Mouse (Mus musculus) embryonic facial prominence, embryonic 11.5 days (tissue): ENCODE data around the gene Fiz1. TPM values are rescaled to one million over a fixed set of nuclear protein-coding genes. Genes with fewer than 3 reads are reported as not detected.

Experiments
- ATAC-seq: fragments of 200-750 bp; cut with Nextera tagmentation; replicated peaks from 2 replicates; pipeline ENCODE4 v1.8.0; 2017; ENCODE audit warnings: low read depth; ENCODE audit not compliant: insufficient number of reproducible peaks, low FRiP score, low TSS enrichment
- DNase-seq: peaks from one replicate; pipeline ENCODE4 v3.0.0-alpha.2; 2015; ENCODE audit warnings: low spot score
- H3K27ac ChIP-seq: fragments of 300-500 bp; sonication (generic); replicated peaks from 2 replicates; pipeline ENCODE4 v1.5.1; 2014; ENCODE audit warnings: mild to moderate bottlenecking, low read depth, low read length, control low read depth
- H3K27me3 ChIP-seq: fragments of 300-500 bp; sonication (generic); 2 replicates; pipeline ENCODE4 v1.6.1; 2014; ENCODE audit warnings: mild to moderate bottlenecking, low read length, moderate library complexity, mixed read lengths; ENCODE audit not compliant: control insufficient read depth, insufficient read depth
- H3K36me3 ChIP-seq: fragments of 300-500 bp; sonication (generic); replicated peaks from 2 replicates; pipeline ENCODE4 v1.6.1; 2014; ENCODE audit warnings: low read depth, mild to moderate bottlenecking, low read length, moderate library complexity, mixed read lengths; ENCODE audit not compliant: control insufficient read depth, insufficient read depth
- H3K4me1 ChIP-seq: fragments of 300-500 bp; sonication (generic); 2 replicates; pipeline ENCODE4 v1.6.1; 2014; ENCODE audit warnings: low read length, mixed read lengths; ENCODE audit not compliant: control insufficient read depth, insufficient read depth
- H3K4me2 ChIP-seq: fragments of 300-500 bp; sonication (generic); 2 replicates; pipeline ENCODE4 v1.6.1; 2014; ENCODE audit warnings: low read depth, mild to moderate bottlenecking, control low read depth, low read length, moderate library complexity
- H3K4me3 ChIP-seq: fragments of 300-500 bp; sonication (generic); 2 replicates; pipeline ENCODE4 v1.5.1; 2014; ENCODE audit warnings: low read depth, low read length, control low read depth
- H3K9ac ChIP-seq: fragments of 300-500 bp; sonication (generic); replicated peaks from 2 replicates; pipeline ENCODE4 v1.6.1; 2014; ENCODE audit warnings: mild to moderate bottlenecking, control low read depth, low read length
- H3K9me3 ChIP-seq: fragments of 300-500 bp; sonication (generic); replicated peaks from 2 replicates; pipeline ENCODE4 v1.6.1; 2016; ENCODE audit warnings: mild to moderate bottlenecking, low read length, inconsistent platforms, mixed read lengths; ENCODE audit not compliant: control insufficient read depth
- WGBS: fragments of 180-500 bp; shearing (Covaris S2); extraction: QIAGEN DNeasy Blood & Tissue Kit; methylation state at CpG from one replicate; pipeline ENCODE4 v1.1.7; 2014; 5-methylcytosine and 5-hydroxymethylcytosine counted together
- polyA plus RNA-seq: library from polyadenylated mRNA; unstranded; fragments of >200 nt; fragmentation: Nextera tagmentation; extraction: Ambion mirVana; gene quantifications from 2 replicates; pipeline ENCODE4 v1.2.1, GENCODE M21; 2014

Gene Fiz1
- polyA plus RNA-seq, 1 experiment from 2014 or later: 43.0 TPM

DNA sequence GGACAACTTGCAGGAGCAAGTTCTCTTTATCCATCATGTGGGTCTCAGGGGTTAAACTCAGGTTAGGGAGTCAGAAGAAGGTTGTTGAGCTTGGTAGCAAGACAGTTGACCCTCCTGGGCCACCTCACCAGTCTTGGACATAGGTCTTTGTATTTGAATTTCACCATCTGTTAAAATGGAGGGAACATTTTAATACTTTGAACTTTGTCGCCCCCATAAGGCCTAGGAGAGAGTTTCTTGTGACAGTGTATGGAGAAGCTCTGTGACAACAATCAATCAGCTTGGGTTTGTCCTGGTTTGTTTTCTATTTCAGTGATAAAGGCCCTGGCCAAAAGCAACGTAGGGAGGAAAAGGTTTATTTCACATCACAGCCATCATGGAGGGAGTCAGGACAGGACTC, 32.8 kb upstream of the Fiz1 start:
- 31% methylated on average over 2 of the region's 2 CpGs for WGBS

DNA sequence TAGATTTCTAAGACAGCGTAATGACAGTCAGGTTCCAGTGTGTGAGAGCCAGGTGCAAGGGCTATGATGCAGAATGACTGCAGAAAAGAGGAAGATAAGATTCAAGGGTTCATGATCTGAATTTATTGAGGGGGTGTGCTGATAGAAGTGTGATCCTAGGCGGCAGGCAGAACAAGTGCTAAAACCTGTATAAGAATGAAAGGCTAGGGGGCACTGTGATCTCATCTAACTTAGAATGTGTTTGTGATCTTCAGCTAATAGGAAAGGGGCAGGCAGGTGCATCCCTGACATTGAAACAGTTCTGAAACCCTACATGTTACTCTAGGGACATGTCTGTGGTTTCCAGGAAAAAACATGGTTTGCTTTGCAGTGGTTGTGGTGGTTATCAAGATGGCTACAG, 31.6 kb upstream of the Fiz1 start:
- H3K9me3 ChIP-seq: no peaks in the 10 kb centered on the region
- no peak overlapping the region for H3K4me3 ChIP-seq
- no peaks in the 10 kb centered on the region for H3K4me1 ChIP-seq
- H3K4me2 ChIP-seq: no peak overlapping the region
- 66% methylated on average over 2 of the region's 2 CpGs for WGBS
- no peak overlapping the region for H3K27ac ChIP-seq
- H3K9ac ChIP-seq: no peak overlapping the region
- ATAC-seq (no peak), DNase-seq (no peak)
- H3K36me3 ChIP-seq: no peaks in the 10 kb centered on the region
- no peaks in the 10 kb centered on the region for H3K27me3 ChIP-seq

More for the DNA sequence above, 32.8 kb upstream of the Fiz1 start:
- Histone ChIP-seq H3K27me3 (peaks cover 3% of the 10 kb centered on the region), H3K27ac (no peak overlapping the region), H3K9ac (no peak overlapping the region), H3K4me1 (no peaks in the 10 kb centered on the region), H3K4me3 (no peak overlapping the region), H3K4me2 (no peak overlapping the region), H3K9me3 (no peaks in the 10 kb centered on the region), H3K36me3 (no peaks in the 10 kb centered on the region)
- no peak for ATAC-seq
- peak; percentile 30 for DNase-seq

DNA sequence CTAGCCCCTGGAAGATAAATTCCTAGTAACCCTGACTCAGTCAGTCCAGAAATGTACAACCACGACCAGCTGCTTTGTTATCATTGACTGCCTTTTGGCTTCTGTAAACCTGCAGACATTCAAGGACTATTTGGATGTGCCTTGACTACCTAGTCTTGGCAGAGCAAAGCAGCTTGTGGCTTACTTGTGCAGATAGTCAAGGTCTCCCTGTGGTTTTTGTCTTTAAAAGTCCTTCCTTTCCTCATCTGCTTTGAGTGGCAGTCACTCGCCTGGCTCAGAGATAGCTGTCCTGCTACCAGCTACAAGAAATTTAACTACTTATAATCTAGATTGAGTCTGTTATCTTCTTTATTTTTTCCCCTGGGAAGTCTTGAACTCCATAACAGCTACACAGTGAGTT, 30.5 kb upstream of the Fiz1 start:
- no peaks in the 10 kb centered on the region for H3K27me3 ChIP-seq
- no peak for ATAC-seq
- no peak for DNase-seq
- no peak overlapping the region for H3K4me3 ChIP-seq
- no peak overlapping the region for H3K27ac ChIP-seq
- no peak overlapping the region for H3K4me2 ChIP-seq
- H3K4me1 ChIP-seq: no peaks in the 10 kb centered on the region
- H3K36me3 ChIP-seq: no peaks in the 10 kb centered on the region
- whole genome bisulfite sequencing: 78% methylated on average over 2 of the region's 2 CpGs
- H3K9ac ChIP-seq: no peak overlapping the region
- no peaks in the 10 kb centered on the region for H3K9me3 ChIP-seq

DNA sequence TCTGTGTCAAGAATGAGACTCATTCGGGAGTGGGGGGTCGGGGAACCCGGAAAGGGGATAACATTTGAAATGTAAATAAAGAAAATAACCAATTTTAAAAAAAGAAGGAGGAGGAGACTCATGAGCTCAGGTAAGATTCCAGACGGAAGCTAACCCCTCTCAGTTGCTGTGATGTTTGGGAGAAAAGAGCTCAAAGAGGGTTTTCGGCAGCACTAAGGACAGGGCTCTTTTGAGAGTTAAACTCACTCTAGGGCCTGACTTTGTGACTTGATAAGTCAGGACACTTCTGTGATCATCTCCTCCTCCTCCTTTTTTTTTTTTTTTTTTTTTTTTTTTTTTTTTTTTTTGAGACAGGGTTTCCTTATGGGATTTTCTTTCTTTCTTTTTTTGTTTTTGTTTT, 24.4 kb upstream of the Fiz1 start:
- H3K4me3 ChIP-seq: peak overlapping the region; percentile 57
- no peaks in the 10 kb centered on the region for H3K4me1 ChIP-seq
- ATAC-seq: no peak
- H3K9me3 ChIP-seq: no peaks in the 10 kb centered on the region
- H3K27me3 ChIP-seq: no peaks in the 10 kb centered on the region
- H3K4me2 ChIP-seq: peak overlapping the region; percentile 45
- 41% methylated on average over 5 of the region's 5 CpGs for WGBS
- no peak overlapping the region for H3K27ac ChIP-seq
- no peak for DNase-seq
- H3K9ac ChIP-seq: peak overlapping the region; percentile 82
- peaks cover 4% of the 10 kb centered on the region; the same call in 1 of the 2 replicates for H3K36me3 ChIP-seq

DNA sequence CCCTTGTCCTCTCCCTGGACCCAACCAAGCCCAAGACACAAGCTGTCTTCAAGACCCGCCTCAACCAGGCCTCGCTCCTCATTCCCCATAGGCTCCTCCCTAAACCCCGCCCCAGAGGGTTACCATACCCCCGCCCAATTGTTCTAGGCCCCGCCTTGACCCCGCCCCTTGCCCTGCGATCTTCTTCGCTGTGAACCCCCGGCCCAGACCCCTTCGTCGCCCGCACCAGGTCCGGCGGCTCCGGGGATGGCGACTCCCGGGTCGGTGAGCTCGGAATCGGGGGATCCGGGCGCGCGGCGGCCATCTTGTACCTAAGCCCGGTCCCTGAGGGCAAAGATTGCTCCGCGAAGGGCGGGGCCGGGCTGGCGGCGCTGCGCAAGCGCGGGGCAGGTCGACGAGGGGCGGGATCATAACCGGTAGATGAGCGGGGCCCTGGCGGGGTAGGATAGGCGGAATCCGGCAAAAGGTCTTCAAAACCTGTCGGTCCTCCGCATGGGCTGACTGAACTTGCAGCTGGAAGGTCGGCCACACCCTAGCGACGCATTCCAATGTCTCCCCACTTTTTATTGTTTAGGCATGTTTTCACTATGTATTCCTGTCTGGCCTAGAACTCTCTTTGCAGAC, 23.7 kb upstream of the Fiz1 start, which contains the start of gene Zfp784:
Gene Zfp784 (minus strand): TSS at position 338 of the 624 bp plus-strand sequence.
- Histone ChIP-seq H3K4me2 (peak within 1 kb of the TSS; percentile 45), H3K27me3 (no peaks in the 10 kb centered on the region), H3K36me3 (peaks cover 4% of the 10 kb centered on the region; the same call in 1 of the 2 replicates), H3K4me1 (no peaks in the 10 kb centered on the region), H3K27ac (peak within 1 kb of the TSS; percentile 87), H3K9ac (peak within 1 kb of the TSS; percentile 82), H3K9me3 (no peaks in the 10 kb centered on the region), H3K4me3 (peak within 1 kb of the TSS; percentile 57)
- under 1% methylated on average over 48 of the region's 48 CpGs for WGBS
- DNase-seq (peak; percentile 91), ATAC-seq (peak; percentile 94)

DNA sequence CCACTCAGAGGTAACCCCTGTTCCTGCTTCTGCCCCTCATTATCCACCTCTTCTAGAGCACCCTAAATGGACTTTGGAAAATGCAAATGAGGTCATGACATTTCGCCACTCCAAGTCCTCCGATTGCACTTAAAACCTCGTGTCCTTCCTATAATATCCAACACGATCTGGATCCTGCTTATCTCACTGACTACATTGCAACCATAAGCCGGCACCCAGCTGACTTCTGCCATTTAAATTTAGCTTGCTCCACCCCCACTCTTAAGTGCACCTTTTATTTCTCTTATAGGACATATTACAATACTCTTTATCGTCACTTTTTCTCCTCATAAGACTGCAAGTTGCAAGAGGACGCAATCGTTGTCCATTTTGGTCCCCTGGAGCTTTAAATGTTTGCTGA, 23.0 kb upstream of the Fiz1 start:
- H3K9me3 ChIP-seq: no peaks in the 10 kb centered on the region
- H3K27ac ChIP-seq: no peak overlapping the region
- peak overlapping the region; percentile 57 for H3K4me3 ChIP-seq
- H3K36me3 ChIP-seq: peaks cover 8% of the 10 kb centered on the region
- H3K9ac ChIP-seq: no peak overlapping the region
- H3K4me2 ChIP-seq: peak overlapping the region; percentile 38; the same call in 1 of the 2 replicates
- WGBS: 84% methylated on average over 8 of the region's 8 CpGs
- ATAC-seq (no peak), DNase-seq (no peak)
- H3K4me1 ChIP-seq: no peaks in the 10 kb centered on the region
- no peaks in the 10 kb centered on the region for H3K27me3 ChIP-seq

DNA sequence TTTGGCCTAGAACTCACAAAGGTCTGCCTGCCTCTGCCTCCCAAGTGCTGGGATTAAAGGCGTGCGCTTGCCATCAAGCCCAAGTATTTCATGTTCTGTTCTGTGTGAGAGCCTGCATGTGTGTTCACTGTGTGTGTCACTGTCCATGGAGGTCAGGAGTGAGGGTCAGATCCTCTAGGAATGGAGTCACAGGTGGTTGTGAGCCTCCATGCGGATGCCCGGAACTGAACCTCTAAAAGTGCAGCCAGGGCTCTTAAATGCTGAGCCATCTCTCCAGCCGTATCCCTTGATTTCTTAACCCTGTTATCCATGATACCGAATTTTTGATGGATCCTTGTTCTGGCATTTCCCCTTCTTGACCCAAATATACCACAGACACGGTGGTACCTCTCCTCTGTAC, 22.5 kb upstream of the Fiz1 start:
- 89% methylated on average over 7 of the region's 7 CpGs for WGBS
- no peak overlapping the region for H3K4me2 ChIP-seq

DNA sequence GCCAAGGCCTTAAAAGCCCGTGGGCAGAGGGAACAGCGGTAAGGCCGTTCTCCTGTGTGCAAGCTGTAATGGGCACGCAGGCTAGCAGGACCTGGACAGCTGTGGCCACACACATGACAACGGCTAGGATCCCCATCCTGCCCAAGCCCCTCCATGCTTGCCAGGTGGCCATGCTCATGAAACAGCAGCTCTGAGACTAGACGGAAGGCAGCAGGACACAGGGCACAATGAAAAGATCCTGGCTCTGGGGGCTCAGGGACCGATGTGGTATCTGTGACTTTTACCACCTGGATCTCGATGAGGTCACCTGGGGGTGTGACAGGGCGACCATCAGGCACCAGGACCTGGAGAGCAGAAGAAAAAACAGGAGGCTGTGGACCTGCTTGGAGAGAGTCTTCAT, 21.6 kb upstream of the Fiz1 start:
- ATAC-seq: no peak
- H3K4me2 ChIP-seq: no peak overlapping the region
- H3K9ac ChIP-seq: no peak overlapping the region
- WGBS: 92% methylated on average over 9 of the region's 9 CpGs
- no peak overlapping the region for H3K27ac ChIP-seq
- H3K36me3 ChIP-seq: peaks cover 21% of the 10 kb centered on the region
- DNase-seq: no peak
- no peaks in the 10 kb centered on the region for H3K27me3 ChIP-seq
- no peak overlapping the region for H3K4me3 ChIP-seq
- peaks cover 9% of the 10 kb centered on the region for H3K9me3 ChIP-seq
- no peaks in the 10 kb centered on the region for H3K4me1 ChIP-seq

More for the DNA sequence above, 22.5 kb upstream of the Fiz1 start:
- DNase-seq: no peak
- no peaks in the 10 kb centered on the region for H3K27me3 ChIP-seq
- H3K4me3 ChIP-seq: no peak overlapping the region
- no peak overlapping the region for H3K27ac ChIP-seq
- no peak for ATAC-seq
- H3K9ac ChIP-seq: no peak overlapping the region
- no peaks in the 10 kb centered on the region for H3K4me1 ChIP-seq
- peaks cover 12% of the 10 kb centered on the region for H3K36me3 ChIP-seq
- H3K9me3 ChIP-seq: no peaks in the 10 kb centered on the region
